Mouse (Mus musculus) forebrain, embryonic 10.5 days (tissue): ENCODE results near the gene Pou6f2. TPM values are rescaled to one million over a fixed set of nuclear protein-coding genes. Genes with fewer than 3 reads are reported as not detected.
A peak's percentile ranks its signal among the peaks of the same experiment; 100 is the strongest.

Experiments used
- DNase-seq: peaks from one replicate; pipeline ENCODE4 v3.0.0-alpha.2; 2017; ENCODE audit warnings: low spot score; ENCODE audit errors: extremely low spot score
- H3K27ac ChIP-seq: fragments of 300-500 bp; sonication (generic); 2 replicates; pipeline ENCODE4 v1.5.1; 2016; ENCODE audit warnings: mild to moderate bottlenecking
- H3K27me3 ChIP-seq: fragments of 300-500 bp; sonication (generic); 2 replicates; pipeline ENCODE4 v1.6.1; 2016; ENCODE audit warnings: mild to moderate bottlenecking; ENCODE audit not compliant: poor library complexity, severe bottlenecking
- H3K36me3 ChIP-seq: fragments of 300-500 bp; sonication (generic); replicated peaks from 2 replicates; pipeline ENCODE4 v1.6.1; 2016; ENCODE audit warnings: mild to moderate bottlenecking, moderate library complexity
- H3K4me1 ChIP-seq: fragments of 300-500 bp; sonication (generic); 2 replicates; pipeline ENCODE4 v1.6.1; 2016
- H3K4me3 ChIP-seq: fragments of 300-500 bp; sonication (generic); 2 replicates; pipeline ENCODE4 v1.5.1; 2016; ENCODE audit warnings: mild to moderate bottlenecking, moderate library complexity
- H3K9me3 ChIP-seq: fragments of 300-500 bp; sonication (generic); 2 replicates; pipeline ENCODE4 v1.6.1; 2016; ENCODE audit warnings: mild to moderate bottlenecking, moderate library complexity
- WGBS: fragments of 180-500 bp; shearing (Covaris S2); methylation state at CpG from one replicate; pipeline ENCODE4 v1.1.7; 2016; 5-methylcytosine and 5-hydroxymethylcytosine counted together
- polyA plus RNA-seq: library from polyadenylated mRNA; unstranded; fragments of >200 nt; fragmentation: Nextera tagmentation; extraction: Ambion mirVana; gene quantifications from 2 replicates; pipeline ENCODE4 v1.2.1, GENCODE M21; 2016

The Pou6f2 gene
- polyA plus RNA-seq: 0.32 and 0.42 TPM in 2 replicates

DNA sequence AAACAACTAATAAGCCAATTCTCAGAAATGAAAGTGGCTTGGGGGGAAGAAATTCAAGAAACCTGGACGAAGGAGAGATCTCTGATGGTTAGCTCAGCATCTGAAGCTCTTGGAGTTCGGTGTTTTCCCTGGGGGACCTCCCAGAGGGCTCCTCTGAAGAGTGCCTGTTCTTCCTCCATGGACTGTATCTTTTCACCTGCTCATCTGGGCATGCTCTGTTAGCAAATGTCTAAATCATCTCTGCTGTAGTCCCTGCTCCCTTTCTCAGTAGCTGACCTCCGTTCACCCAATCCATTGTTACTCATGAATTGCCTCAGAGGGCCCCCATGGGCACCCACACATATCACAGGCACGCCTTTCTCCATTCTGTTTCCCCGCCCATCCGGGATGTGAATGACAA, at the start of gene Pou6f2:
Pou6f2 (minus strand) TSS at position 101 of the 400 bp plus-strand sequence.
- Histone ChIP-seq H3K4me1 (no peaks in the 10 kb centered on the region), H3K9me3 (no peaks in the 10 kb centered on the region), H3K27me3 (no peaks in the 10 kb centered on the region), H3K4me3 (no peak within 1 kb of the TSS), H3K27ac (no peak within 1 kb of the TSS), H3K36me3 (no peaks in the 10 kb centered on the region)
- 90% methylated on average over 6 of the region's 6 CpGs for WGBS
- DNase-seq: no peak

DNA sequence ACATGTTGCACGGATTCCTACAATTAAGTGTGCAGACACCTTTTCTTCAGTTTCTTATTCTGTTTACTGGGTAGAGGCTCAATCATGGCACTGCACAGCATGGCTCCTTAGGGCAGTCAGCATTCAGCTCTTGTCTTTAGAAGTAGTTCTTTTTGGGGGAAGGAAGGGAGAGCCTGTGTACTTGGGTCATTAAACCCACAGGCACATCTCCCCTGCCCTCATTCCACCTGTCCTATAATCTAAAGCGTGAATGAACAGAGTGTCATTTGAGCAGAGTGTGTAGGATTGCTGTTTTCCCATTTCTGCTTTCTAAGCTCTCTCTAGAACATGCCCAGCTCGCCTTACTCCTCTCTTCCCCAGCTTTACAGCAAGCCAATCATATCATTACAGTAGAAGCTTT, 42.4 kb upstream of the Pou6f2 start:
- H3K27me3 ChIP-seq: no peaks in the 10 kb centered on the region
- H3K36me3 ChIP-seq: no peaks in the 10 kb centered on the region
- DNase-seq: no peak
- H3K27ac ChIP-seq: no peak overlapping the region
- H3K9me3 ChIP-seq: no peaks in the 10 kb centered on the region
- 76% methylated on average over 3 of the region's 3 CpGs for WGBS
- no peak overlapping the region for H3K4me3 ChIP-seq
- no peaks in the 10 kb centered on the region for H3K4me1 ChIP-seq

DNA sequence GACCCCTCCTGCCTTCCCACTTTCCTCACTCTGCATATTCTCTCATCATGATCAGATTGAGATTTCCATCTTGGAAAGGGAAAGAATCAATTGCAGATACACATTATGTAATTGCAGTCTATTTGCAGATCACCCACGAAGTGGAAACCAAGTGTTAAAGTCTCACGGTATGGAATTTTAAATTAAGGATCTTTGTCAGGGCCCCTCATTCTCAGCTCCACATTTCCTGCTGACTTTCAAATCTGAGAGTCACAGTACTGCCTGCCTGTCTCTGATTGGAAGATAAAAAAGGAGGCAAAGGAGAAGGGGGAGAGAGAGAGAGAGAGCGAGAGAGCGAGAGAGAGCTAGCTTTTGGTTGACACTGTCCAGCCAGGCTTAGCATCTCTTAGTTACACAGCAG, 9.8 kb downstream of the Pou6f2 start:
- Histone ChIP-seq H3K4me1 (no peaks in the 10 kb centered on the region), H3K36me3 (no peaks in the 10 kb centered on the region), H3K4me3 (no peak overlapping the region), H3K27ac (no peak overlapping the region), H3K9me3 (no peaks in the 10 kb centered on the region), H3K27me3 (no peaks in the 10 kb centered on the region)
- no peak for DNase-seq
- WGBS: 94% methylated on average over 4 of the region's 4 CpGs

DNA sequence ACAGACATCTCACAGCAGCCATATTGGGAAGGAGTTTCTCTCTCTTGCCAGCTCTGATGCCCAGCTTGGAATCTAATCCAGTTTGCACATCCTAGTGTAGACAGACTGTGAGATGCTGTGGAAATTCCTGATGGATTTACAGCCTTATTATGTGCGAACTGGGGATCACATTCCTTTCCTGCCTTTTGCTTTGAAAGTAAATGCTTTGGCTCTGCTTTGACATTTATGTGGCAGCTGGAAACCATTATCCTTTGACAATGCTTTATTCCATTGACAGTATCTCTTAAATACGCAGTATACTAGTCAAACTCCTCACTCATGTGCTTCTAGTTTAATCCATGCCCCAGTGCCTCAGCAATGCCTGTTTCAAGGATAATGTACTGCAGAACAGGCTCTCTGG, 34.1 kb downstream of the Pou6f2 start:
- WGBS: 62% methylated on average over 2 of the region's 2 CpGs
- DNase-seq: no peak
- Histone ChIP-seq H3K36me3 (no peaks in the 10 kb centered on the region), H3K9me3 (no peaks in the 10 kb centered on the region), H3K4me3 (no peak overlapping the region), H3K27ac (no peak overlapping the region), H3K27me3 (no peaks in the 10 kb centered on the region), H3K4me1 (peaks cover 6% of the 10 kb centered on the region; the same call in 1 of the 2 replicates)

DNA sequence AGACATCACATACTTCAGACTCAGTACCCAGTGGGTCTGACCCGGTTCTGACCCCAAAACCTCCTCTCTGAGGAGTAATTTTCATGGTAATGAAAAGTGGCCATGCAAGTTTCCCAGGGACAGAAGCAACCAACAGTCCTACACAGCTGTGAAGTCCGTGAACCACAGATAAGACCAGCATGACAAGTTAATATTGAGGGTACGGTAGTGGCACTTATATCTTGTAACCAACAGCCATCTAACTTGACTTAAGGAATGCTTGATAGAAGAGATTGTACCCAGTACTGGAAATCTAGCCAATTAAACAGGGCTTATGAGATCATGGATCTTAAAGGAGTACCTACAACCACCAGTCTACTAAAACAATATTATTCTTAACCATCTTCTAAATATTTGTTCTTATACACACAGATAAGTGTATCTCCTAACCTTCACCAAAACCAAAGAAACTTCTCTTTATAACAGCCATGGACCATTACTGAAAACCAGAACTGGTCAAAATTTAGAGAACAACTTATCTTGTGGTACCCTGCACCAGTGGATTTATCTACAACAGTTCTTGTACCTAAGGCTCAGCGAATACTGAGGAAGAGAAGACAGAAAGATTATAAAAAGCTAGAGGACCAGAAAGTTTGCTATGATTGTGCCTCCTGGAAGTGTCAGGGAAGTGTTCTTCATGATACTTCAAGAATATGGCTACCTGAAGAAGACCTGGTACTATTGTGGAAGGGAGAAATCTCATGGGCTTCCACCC, 52.7 kb downstream of the Pou6f2 start:
- no peaks in the 10 kb centered on the region for H3K36me3 ChIP-seq
- H3K4me3 ChIP-seq: no peak overlapping the region
- no peaks in the 10 kb centered on the region for H3K27me3 ChIP-seq
- H3K27ac ChIP-seq: no peak overlapping the region
- H3K9me3 ChIP-seq: no peaks in the 10 kb centered on the region
- H3K4me1 ChIP-seq: peaks cover 15% of the 10 kb centered on the region
- WGBS: 85% methylated on average over 4 of the region's 4 CpGs
- no peak for DNase-seq

DNA sequence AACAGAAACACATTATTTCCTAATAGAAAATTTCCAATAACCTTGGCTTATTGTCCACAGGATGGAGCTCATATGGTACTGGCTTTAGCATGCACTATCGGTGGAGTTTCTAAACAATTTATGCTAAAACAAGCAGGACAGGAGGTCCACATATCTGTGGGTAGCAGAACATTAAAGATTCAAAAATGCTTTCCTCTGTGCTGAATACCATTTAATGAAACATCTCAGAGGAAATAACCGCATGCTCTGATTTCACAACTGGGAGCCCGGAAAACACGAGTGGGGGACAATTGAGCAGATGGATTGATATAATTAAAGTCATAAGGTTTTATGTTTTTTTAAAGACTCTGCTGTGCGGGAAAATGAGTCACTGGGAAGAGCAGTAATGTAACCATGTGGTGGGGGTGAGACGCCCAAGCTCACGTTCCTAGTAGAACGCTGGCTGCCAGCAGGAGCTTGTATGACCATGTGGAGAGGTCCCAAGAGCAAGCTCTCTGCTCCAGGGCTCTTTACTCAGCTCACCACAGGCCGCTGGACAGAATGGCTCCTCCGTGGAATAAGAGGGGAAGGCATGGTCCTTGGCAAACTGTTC, 58.5 kb downstream of the Pou6f2 start:
- Histone ChIP-seq H3K4me3 (no peak overlapping the region), H3K27ac (no peak overlapping the region), H3K4me1 (peaks cover 20% of the 10 kb centered on the region), H3K27me3 (no peaks in the 10 kb centered on the region), H3K9me3 (no peaks in the 10 kb centered on the region), H3K36me3 (no peaks in the 10 kb centered on the region)
- 87% methylated on average over 10 of the region's 10 CpGs for WGBS
- no peak for DNase-seq

DNA sequence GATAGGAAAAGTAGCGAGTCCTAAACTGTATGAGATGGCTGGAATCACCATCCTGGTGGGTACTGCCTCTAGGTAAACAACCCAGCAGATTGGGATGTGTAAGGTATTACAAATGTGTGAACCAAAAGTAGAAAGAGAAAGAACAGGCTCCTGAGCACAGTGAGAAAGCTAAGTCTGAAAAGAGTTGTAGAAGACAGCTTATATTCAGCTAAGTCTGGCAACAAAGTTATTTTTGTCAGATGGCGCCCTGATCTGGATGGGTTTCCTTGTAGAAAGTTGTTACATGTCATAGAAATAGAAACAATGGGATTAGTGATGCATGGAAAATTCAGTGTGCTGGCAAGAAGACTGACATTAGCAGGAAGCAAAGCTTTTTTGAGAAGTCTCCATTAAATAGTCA, 59.5 kb downstream of the Pou6f2 start:
- no peaks in the 10 kb centered on the region for H3K36me3 ChIP-seq
- H3K4me1 ChIP-seq: peaks cover 10% of the 10 kb centered on the region
- H3K4me3 ChIP-seq: no peak overlapping the region
- H3K9me3 ChIP-seq: no peaks in the 10 kb centered on the region
- H3K27ac ChIP-seq: no peak overlapping the region
- DNase-seq: no peak
- 77% methylated on average over 2 of the region's 2 CpGs for WGBS
- H3K27me3 ChIP-seq: no peaks in the 10 kb centered on the region

DNA sequence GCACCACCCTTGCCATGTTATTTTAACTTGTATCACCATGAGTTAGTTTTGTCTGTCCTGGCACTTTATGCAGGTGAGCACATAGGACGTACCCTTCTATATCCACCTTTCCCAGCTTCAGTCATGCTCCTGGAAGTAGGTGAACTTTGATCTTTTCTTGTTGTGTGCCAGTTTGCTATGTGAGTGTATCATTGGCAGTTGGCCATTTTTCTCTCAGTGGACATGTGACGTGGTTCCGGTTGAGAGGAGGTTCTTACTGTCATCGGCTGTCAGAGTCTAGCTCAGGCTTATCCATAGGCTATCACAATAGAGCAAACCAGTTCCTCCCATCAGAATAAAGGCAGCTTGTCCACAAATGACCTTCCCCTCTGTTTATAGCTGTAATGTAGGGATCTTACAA, 63.5 kb downstream of the Pou6f2 start:
- Histone ChIP-seq H3K4me1 (peaks cover 7% of the 10 kb centered on the region; the same call in 1 of the 2 replicates), H3K27me3 (no peaks in the 10 kb centered on the region), H3K4me3 (no peak overlapping the region), H3K36me3 (no peaks in the 10 kb centered on the region), H3K27ac (no peak overlapping the region), H3K9me3 (no peaks in the 10 kb centered on the region)
- DNase-seq: no peak
- WGBS: 92% methylated on average over 4 of the region's 4 CpGs

DNA sequence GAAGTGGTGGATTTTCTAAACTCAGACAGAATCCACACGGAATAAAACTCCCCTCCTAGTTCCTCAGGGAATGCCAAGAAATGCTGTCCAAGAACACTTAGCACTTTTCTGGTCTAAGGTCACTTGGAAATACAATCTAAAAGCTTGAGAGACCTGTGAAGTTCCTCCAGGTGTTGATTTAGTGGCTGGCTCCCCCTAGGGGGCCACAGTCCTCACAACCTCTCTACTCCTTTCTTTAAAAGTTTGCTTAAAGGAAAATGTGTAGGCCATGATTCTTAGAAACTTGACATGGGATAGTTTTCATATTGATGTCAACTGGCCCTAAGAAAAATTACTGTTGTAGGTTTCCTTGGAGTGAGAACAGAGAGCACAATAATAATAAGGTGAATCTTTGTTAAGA, 64.9 kb downstream of the Pou6f2 start:
- Histone ChIP-seq H3K27me3 (no peaks in the 10 kb centered on the region), H3K4me3 (no peak overlapping the region), H3K9me3 (no peaks in the 10 kb centered on the region), H3K36me3 (no peaks in the 10 kb centered on the region), H3K4me1 (no peaks in the 10 kb centered on the region), H3K27ac (no peak overlapping the region)
- 49% methylated on average over 1 of the region's 1 CpGs for WGBS
- no peak for DNase-seq

DNA sequence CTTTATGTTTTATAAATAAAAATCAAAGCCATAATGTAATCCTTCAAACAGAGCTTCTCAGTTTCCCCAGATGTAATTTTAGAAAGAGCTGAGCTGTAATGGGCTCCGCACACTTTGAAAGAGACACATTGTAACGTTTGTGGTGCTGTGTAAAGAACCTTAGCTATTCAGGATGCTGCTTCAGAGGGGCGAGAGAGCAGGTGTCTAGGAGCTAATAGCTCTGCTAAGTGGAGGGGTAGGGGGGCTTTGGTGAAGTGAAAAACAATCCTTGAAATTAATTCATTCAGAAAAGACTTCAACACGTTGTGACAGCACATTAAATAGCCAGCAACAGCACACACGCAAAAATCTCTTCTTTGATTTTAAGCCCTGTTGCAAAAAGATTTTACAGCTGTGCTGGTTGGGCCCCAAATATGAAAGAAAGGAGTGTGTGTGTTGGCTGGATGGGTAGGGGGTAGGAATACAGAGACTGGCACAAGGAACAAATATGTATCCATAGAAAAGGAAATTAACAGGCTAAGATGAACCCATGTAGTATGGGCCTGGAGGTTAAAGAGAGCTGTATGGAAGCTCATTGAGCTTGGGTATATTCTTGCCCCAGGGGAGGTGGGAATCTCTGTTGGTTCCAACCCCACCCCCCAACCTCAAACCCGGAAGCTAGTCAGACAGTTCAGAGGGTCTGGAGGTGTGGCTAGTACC, 73.4 kb downstream of the Pou6f2 start:
- no peaks in the 10 kb centered on the region for H3K36me3 ChIP-seq
- H3K4me1 ChIP-seq: peaks cover 17% of the 10 kb centered on the region
- 66% methylated on average over 6 of the region's 6 CpGs for WGBS
- H3K4me3 ChIP-seq: no peak overlapping the region
- no peak overlapping the region; the same call in 1 of the 2 replicates for H3K27ac ChIP-seq
- no peaks in the 10 kb centered on the region for H3K9me3 ChIP-seq
- no peak for DNase-seq
- H3K27me3 ChIP-seq: no peaks in the 10 kb centered on the region

DNA sequence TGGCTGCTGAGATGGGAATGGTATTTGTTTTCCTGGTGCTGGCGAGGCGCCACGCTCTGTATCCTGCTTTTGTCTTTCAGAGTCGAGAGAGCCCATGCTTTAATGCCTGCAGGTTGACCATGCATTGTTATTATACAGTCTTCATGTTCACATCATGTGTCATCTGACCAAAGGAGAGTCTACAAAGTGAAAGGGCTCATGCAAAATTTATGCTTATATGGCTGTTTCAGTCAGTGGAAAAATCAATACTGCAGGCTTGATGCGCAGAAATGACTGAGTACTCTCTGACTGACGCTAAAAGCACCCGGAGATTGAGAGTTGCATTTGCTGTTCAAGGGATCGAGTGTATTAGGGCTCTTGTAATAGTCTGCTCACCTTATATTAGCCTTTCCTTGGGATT, 74.1 kb downstream of the Pou6f2 start:
- H3K4me3 ChIP-seq: no peak overlapping the region
- H3K9me3 ChIP-seq: no peaks in the 10 kb centered on the region
- H3K27ac ChIP-seq: peak overlapping the region; percentile 21; the same call in 1 of the 2 replicates
- no peaks in the 10 kb centered on the region for H3K36me3 ChIP-seq
- H3K27me3 ChIP-seq: no peaks in the 10 kb centered on the region
- DNase-seq: no peak
- 87% methylated on average over 8 of the region's 8 CpGs for WGBS
- H3K4me1 ChIP-seq: peaks cover 17% of the 10 kb centered on the region

DNA sequence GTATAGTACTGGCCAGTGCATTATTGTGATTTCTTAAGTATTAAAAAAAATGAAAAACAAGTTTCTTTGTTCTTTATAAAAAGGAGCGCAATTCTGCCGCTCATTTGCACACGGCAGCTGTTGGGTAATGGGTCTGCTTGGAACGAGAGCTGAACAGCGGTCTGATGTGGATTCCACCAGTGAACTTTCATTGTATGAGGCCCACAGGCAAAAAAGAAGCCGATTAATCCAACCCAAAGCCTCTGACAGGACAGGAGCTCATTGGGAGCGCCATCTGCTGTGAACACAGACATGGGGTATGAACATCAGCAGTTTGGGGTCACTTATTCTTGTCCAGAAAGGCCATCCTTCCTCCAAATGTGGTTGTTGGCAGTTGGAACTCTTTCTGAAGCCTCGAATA, 84.9 kb downstream of the Pou6f2 start:
- no peak overlapping the region for H3K27ac ChIP-seq
- no peaks in the 10 kb centered on the region for H3K9me3 ChIP-seq
- 67% methylated on average over 8 of the region's 8 CpGs for WGBS
- DNase-seq: no peak
- peaks cover 18% of the 10 kb centered on the region for H3K4me1 ChIP-seq
- no peaks in the 10 kb centered on the region for H3K27me3 ChIP-seq
- no peaks in the 10 kb centered on the region for H3K36me3 ChIP-seq
- H3K4me3 ChIP-seq: no peak overlapping the region

DNA sequence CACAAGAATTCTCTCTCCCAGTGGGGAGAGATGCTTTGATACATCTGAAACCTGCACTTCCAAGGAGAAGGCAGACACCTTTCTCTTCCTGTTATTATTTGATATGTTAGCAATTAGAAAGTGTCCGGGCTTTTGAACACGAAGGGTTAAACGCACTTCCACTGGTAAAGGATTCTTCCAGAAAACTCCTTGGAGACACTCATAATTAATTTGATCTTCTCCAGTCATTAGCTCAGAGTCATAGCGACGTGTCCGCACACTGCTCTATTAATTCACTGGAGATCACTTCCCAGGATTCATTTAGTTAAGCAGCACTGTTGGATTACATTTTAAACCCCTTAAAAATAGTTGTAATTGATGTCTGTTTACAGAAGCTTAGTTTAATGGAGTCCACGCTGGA, 88.5 kb downstream of the Pou6f2 start:
- H3K4me1 ChIP-seq: peaks cover 26% of the 10 kb centered on the region
- DNase-seq: no peak
- no peaks in the 10 kb centered on the region for H3K9me3 ChIP-seq
- H3K27ac ChIP-seq: no peak overlapping the region
- WGBS: 76% methylated on average over 7 of the region's 7 CpGs
- no peaks in the 10 kb centered on the region for H3K36me3 ChIP-seq
- H3K27me3 ChIP-seq: no peaks in the 10 kb centered on the region
- H3K4me3 ChIP-seq: no peak overlapping the region
